Mouse (Mus musculus) liver, embryonic 14.5 days (tissue): ENCODE data around the gene Pkmyt1.

ENCODE experiments used
- CTCF ChIP-seq: IDR thresholded peaks from 2 replicates; pipeline ENCODE4 v1.5.1; 2016; ENCODE audit warnings: antibody characterized with exemption, low read depth, control low read depth
- EP300 ChIP-seq: IDR thresholded peaks from 2 replicates; pipeline ENCODE4 v1.6.1; 2016; ENCODE audit warnings: antibody characterized with exemption, low read depth

DNA sequence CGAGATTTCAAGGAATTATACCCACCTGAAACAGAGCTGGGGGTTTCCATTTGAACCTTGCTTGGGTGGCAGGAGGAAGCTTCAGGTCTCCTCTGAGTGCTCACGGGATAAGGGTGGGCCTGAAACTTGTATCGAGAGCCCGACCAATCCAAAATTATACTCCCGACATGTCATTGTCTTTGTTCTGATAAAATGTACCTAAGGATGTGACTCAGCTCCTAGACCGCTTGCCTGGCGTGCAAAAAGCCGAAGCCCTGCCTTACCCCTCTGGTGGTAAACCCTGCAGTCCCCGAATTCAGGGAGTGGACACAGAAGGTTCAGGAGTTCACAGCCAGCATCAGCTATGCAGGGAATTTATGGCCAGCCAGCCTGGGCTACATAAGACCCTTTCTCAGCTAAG lies 45.8 kb upstream of the Pkmyt1 start:
- TF ChIP-seq CTCF (no peak), EP300 (no peak)
